Mouse (Mus musculus) cerebellum, postnatal 14 days (tissue): Measurements from ENCODE around the gene Runx2.

Experiments
- DNase-seq, 2 experiments: peaks; one replicate each; pipeline ENCODE4 v3.0.0; 2021; ENCODE audit warnings: mixed read lengths in 2 of 2

Runx2 gene

GRCm38 (mm10) chr17:44767375-44767774 is 47.2 kb downstream of the Runx2 start:
- DNase-seq: no peak

DNA sequence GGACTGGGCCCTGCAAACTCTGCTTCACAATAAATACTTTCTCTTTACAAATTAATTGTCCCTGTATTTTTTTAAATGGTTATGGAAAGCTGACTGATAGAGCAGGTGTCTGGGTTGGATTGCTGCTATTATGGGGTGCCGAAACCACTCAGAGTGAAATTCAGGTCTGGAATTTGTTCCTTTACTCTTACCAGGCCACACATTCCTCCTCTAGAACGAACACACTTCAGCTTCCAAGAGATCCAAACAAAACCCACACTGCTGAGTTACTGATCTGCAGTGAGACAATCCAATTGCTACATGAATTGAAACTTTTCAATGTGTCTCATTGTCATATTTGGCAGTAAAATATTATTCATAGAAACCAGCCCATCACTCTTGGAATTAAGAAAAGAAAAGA is 47.6 kb downstream of the Runx2 start:
- no peak for DNase-seq

- DNase-seq: no peak
Observed at GRCm38 (mm10) chr17:44766318-44766717, 48.3 kb downstream of the Runx2 start.

GRCm38 (mm10) chr17:44745378-44745777 is 69.2 kb downstream of the Runx2 start:
- DNase-seq: no peak

DNA sequence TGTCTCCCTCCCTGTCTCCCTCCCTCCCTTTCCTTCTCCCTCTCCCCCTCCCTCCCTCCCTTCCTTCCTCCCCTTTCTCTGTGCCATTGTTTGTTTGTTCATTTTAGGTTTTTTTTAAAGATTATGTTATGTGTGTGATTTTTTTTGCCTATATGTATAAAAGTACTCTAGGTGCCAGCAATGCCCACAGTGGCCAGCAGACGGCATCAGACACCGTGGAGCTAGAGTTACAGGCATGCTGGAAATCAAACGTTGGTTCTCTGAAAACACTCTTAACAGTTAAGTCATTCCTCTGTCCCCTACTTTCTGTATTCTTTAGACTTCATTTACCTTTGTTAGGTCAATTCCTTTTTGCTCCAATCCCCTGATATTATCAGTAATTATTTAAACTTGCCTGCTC is 70.8 kb downstream of the Runx2 start:
- no peak for DNase-seq

DNA sequence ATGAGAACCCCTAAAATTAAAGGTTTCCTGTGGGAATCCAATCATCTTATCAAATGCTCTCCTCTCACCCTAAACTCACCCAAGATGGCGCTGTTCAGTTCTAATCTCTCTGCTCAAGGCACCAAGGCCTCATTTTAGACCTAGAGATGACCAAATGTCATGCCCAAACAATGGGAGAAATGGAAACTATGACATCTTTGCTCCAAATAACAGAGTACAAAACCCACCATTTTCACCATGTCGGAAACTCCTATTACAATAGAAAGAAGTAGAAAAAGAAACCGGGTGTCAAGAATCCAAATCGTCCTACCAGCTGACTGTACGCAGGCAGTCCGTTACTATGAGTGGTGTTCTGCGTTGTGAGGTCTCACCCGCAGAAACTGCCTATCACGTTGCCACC is 72.4 kb downstream of the Runx2 start:
- DNase-seq: no peak

- DNase-seq: no peak
Observed at GRCm38 (mm10) chr17:44738121-44738637, 76.4 kb downstream of the Runx2 start.

DNA sequence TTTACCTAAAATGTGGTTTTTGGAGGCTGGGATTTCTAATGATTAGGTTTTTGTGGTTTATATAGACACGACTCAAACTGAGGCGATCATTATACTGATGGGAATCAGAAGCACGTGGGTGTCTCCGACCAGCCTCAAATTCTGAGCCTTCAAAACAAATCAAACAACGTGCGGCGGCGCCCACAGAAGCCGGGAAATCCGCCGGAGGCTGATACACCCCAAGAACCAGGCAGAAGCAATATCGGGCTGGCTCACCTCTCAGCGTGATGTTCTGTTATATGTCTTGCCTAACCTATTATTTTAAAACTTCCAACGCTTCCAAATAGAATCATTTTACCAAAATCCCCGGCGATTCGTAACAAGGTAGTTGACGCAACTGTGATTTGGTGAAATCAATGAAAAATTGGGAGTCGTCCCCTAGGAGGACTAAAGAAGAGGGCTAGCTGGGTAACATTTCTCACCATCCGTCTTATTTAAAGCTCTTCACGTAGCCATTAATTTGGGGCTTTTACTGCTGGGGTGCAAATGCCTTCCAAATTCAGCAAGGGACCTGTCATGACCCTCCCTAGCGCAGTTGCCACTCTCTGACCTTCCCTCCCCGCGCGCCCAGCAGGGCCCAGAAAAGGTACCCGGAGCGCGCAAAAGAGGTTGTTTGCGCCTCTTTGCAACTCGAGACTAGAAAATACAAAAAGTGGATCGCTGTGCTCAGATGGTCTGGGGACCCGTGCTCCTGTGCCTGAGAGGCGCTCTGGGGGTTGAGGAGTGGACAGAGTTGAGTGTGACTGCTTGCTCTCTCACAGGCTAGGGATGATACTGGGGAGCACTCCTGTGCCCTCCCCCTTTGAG is 77.1 kb downstream of the Runx2 start:
- peak; percentile 7 to 30 for DNase-seq

GRCm38 (mm10) chr17:44735991-44736561 is 78.5 kb downstream of the Runx2 start:
- DNase-seq: peak; percentile 60 to 73

GRCm38 (mm10) chr17:44735223-44735990 is 79.2 kb downstream of the Runx2 start:
- no peak for DNase-seq

DNA sequence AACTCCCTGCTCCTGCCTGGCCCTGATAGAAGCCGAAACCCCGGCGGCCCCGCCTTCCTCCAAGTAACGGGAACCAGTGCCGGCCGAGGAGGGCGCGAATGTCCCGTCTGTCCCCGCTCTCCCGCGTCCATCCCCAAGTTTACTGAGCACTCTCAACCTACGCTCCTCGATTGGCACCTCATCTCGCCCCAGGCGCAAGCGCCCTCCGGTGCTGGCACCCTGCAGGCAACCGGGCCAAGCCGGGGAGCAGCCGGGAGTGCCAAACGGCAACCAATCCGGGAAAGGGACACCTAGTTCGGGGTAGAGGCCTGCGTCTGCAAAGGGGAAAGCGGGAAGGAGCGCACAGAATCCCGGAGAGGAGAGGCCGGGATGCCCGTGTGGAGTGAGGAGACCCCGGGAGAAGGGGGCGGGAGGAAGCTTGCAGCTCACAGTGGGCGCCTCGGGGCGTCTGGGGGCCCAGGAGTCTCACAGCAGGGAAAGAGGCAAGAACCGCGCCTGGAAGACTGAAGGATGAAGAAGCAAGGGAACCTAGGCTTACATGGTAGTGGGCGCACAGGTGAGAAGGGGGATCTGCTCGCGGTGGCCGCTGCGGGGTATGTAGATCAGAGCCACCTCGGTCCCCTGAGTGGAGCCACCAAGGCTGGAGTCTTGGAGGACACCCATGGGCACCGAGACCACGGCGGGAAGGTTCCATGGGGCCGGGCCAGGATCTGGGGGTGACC is 79.9 kb downstream of the Runx2 start:
- peak; percentile 27 to 31 for DNase-seq

DNA sequence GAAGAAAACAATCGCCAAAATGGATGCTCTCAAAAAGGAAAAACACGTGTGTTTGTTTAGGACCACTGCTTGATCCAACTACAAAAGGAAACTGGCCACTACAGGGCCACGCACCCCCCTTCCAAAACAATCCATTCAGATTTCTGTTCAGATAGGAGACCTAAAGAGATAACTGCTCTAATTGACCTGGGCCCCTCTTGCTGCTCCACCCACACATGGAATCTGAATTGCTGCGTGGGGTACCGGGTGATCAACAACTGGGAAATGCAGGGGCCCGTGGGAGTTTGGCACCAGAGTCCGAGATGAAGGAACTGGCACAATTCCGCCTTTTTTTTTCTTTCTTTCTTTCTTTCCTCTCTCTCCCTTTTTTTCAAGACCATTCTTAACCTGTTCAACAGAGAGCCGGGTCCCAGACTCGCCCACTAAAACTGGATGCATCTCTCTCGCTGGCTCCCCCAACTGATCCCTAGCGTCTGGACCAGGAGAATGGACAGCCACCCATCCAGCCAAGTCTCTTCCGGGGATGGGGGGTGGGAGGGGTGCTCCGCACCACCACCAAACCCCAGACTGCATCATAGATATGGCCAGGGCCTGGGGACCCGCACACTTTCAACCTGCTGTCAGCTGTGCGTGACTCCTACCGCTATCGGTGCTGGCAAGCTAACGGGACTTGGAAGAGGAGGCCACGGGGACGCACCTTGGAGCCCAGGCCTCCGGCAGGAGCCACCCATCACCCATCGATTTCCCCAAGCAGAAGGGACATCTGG is 80.9 kb downstream of the Runx2 start:
- peak in 1 of 2 experiments; percentile 14 for DNase-seq

DNA sequence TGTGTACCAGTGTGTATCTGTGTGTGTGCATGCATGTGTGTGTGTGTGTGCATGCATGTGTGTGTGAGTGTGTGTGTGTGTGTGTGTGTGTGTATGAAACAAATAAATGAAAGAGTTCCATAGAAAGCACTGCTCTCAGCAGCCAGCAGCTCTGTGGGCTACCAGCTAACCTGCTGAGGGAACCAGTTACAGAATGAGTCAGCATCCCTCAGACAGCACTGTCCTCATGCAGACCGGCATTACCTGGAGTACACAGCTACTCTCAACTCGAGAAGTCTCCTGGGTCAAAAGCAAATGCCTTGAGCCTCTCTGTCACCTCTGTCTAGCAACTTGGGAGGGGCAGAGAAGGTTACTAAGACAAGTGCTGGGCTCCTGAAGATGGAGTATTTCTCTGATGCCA is 86.1 kb downstream of the Runx2 start:
- no peak for DNase-seq

- no peak for DNase-seq
Observed at GRCm38 (mm10) chr17:44727675-44728074, 86.9 kb downstream of the Runx2 start.

- DNase-seq: no peak
Observed at GRCm38 (mm10) chr17:44724805-44725480, 89.7 kb downstream of the Runx2 start.

DNA sequence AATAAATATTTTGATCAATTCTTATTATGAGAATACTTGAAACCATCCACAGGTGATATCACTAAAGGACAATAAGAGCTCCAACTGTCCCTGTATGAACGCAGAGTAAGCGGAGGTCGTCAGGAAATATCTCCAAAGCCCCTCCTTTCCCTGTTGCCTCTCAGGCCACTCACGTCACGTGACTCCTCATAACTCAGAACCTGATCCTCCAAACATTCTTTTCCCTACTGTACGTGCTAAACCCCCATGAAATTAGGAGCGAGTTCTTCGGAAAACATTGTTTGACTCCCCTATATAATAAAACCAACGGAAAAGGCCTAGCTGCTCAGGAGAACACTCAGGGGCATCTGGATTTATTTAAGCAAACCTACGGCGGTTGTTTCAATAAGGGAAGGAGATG is 90.3 kb downstream of the Runx2 start:
- no peak for DNase-seq

DNA sequence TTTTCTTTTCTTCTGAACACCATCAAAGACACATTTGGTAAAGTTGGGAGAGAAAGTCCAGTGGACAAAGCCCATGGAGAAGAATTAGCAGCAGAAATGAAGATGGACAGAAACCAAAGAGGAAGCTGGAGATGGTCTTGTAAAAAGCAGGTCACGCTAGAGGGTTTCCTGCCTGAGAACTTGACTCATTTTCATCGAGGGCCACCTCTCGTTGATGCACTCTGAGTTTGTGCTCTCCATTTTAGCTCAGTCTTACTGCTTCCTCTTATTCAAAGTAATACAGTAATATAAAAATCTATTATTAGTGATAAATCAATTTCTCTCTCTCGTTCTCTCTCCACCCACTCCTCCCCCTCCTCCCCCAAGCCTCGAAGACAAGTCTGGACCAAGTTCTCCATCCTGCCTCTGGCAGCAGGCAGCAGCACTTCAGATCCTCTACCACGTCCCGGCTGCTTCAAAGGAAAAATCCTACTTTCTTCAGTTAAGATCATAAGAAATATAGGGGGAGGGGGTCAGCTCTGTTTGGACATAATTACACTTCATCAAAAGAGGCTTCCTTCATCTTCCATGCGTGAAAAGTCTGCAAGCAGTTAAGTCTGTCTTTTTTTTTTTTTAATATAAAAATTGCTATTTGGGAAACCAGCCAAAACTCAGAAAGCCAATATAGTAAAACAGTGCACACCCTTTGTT is 92.3 kb downstream of the Runx2 start:
- no peak for DNase-seq

DNA sequence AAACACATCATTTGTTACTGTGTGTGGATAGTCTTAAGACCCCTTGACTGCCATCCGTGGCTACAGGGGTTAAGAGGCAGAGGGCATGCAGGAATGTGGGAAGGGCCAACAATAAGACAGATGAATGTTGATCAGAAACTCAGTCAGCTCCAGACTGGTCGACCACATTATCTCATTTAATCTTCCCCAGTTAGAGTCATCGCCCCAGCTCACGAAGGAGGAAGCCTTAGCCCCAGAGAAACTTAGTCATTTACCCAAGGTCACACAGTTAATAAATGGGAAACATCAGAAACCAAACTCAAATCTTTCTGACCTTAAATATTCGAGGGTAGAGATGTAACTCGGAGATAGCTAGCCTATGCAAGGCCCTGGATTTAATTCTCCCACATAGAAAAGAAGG is 96.0 kb downstream of the Runx2 start:
- no peak for DNase-seq

DNA sequence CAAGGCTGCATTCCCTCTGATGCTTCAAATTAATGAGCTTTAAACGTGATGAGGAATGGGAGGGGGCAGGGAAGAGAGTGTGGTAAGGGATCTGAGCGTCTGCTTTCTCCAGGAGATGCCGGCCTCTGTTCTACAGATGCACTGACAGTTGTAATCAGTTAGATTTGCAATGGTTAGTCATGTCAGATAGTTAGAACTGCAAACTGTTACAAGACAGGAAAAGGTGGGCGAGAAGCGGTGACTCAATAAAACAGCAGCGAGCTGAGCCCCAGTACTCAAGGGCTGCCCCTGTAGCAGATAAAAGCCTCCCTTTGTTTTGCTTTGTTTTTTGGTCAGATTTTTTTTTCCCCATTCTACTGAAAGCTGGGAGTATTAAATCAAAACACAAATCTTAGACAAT is 96.6 kb downstream of the Runx2 start:
- DNase-seq: no peak

DNA sequence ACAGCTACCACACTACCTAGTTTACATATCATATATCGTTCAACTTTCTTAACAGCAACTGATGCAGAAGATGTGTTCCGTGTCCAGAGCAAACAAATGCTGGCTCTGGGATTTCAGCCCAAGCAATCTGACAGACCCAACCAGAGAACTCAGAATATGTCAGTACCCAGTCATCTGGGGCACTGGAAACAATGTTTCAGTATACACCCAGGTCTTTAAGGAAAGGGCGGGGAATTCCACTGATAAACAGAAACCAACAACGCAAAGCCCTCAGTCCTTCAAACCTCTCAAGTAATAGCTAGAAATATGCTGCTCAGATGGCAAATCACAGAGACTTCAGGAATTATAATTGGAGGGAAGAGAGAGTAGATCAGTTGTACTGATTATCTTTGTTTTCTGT is 100.5 kb downstream of the Runx2 start:
- DNase-seq: no peak

- no peak for DNase-seq
Observed at GRCm38 (mm10) chr17:44713404-44713803, 101.2 kb downstream of the Runx2 start.
